Mouse (Mus musculus): Measurements from ENCODE around the gene Kdm4b. TPM values are rescaled to one million over a fixed set of nuclear protein-coding genes. Genes with fewer than 3 reads are reported as not detected.

The Kdm4b gene
- polyA plus RNA-seq, 1 experiment from 2014 or later = 54.3 TPM

DNA sequence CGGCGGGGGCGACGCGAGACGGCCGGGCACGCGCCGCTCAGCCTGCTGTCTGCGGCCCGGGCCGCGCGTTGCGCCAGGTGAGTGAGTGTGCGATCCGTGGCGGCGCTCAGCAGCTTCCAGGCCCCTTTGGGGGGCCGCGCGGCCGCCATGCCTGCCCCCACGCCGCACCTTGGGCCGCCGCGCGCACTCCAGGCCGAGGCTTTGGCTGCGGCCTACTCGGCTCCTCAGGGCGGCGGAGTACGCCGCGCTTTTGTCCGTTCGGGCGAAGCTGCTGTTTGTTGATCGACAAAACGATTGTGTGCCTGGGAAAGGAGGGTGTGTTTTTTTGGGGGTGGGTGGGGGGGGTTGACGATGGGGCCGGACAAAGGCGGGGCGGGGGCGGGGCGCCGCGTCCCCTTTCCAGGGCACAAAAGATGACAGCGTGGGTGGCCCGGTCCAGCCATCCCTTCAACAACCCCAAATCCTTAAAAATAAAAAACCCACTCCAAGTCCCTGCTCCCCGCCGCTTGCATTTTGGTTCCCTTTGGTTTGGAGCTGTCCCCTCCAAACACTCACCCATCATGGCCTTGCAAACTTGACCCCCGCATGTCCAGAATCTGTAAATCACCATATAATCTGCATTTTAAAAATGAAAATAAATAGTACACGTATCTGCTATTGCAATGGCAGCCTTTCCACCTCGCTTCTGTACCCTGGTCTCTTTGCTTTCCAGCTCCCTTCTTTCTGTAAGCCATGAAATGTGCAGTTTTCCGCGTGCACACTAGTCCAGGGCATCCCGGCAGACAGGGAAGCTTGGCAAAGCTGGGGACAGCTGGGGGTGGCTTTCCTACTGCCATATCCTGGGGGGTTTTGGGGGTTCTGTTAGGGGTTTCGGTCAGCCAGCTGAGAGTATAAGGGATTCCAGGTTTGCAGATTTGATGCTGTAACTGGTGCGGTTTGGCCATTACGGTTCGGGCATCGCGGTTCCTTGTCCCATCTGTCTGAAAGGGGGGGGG lies 588 bp downstream of the Kdm4b start:
- Histone ChIP-seq H3K4me1 (replicated peaks) (peaks cover 27% of the 10 kb centered on the region), H3K4me3 (replicated peaks) (peak overlapping the region; percentile 90), H3K27me3 (no peaks in the 10 kb centered on the region), H3K36me3 (peaks cover 29% of the 10 kb centered on the region), H3K4me2 (peak overlapping the region; percentile 81), H3K9me3 (no peaks in the 10 kb centered on the region), H3K9ac (replicated peaks) (peak overlapping the region; percentile 91), H3K27ac (peak overlapping the region; percentile 91)
- 3% methylated on average over 64 of the region's 67 CpGs for WGBS
- peak; percentile 11; the same call in 1 of the 2 replicates for ATAC-seq (ENCODE audit: insufficient number of reproducible peaks, insufficient read depth, low FRiP score, low TSS enrichment, low read depth)

GRCm38 (mm10) chr17:56329267-56329666 lies 3.4 kb downstream of the Kdm4b start:
- Histone ChIP-seq H3K9ac (replicated peaks) (no peak overlapping the region), H3K4me2 (no peak overlapping the region), H3K4me3 (replicated peaks) (no peak overlapping the region), H3K36me3 (peaks cover 6% of the 10 kb centered on the region; the same call in 1 of the 2 replicates), H3K9me3 (no peaks in the 10 kb centered on the region), H3K4me1 (replicated peaks) (peaks cover 26% of the 10 kb centered on the region), H3K27ac (no peak overlapping the region), H3K27me3 (no peaks in the 10 kb centered on the region)
- ATAC-seq (ENCODE audit: insufficient number of reproducible peaks, insufficient read depth, low FRiP score, low TSS enrichment, low read depth) = no peak

DNA sequence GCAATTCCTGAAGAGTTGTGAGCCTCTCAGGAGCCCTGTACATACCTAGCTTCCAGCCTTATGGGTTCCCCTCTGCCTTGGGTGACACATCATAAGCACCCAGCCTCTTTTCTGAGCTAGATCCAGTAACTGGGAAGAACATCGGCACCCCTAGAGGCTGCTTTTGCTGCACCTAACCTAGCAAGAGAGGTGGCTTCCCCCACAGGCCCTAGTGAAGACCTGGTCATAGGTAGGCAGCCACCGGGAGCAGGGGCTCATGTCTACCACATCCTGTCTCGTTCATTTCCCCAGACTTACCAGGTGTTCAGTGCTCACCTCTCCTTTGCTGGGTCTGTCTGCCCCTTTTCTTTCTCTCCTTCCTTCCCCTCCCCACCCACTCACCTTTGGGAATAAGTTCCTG lies 4.5 kb downstream of the Kdm4b start:
- H3K9ac ChIP-seq (replicated peaks) = 0 out of 2 replicates have a peak overlapping the region, but pooled peaks have one; percentile 18
- H3K4me2 ChIP-seq = no peak overlapping the region
- no peak for ATAC-seq (ENCODE audit: insufficient number of reproducible peaks, insufficient read depth, low FRiP score, low TSS enrichment, low read depth)
- 76% methylated on average over 3 of the region's 3 CpGs for WGBS
- no peaks in the 10 kb centered on the region for H3K27me3 ChIP-seq
- peaks cover 16% of the 10 kb centered on the region for H3K4me1 ChIP-seq (replicated peaks)
- H3K4me3 ChIP-seq (replicated peaks) = no peak overlapping the region
- no peaks in the 10 kb centered on the region for H3K9me3 ChIP-seq
- no peak overlapping the region for H3K27ac ChIP-seq
- H3K36me3 ChIP-seq = peaks cover 12% of the 10 kb centered on the region; the same call in 1 of the 2 replicates

GRCm38 (mm10) chr17:56331256-56331655 lies 5.4 kb downstream of the Kdm4b start:
- H3K4me2 ChIP-seq = no peak overlapping the region
- H3K27ac ChIP-seq = no peak overlapping the region
- H3K9me3 ChIP-seq = no peaks in the 10 kb centered on the region
- no peak for ATAC-seq (ENCODE audit: insufficient number of reproducible peaks, insufficient read depth, low FRiP score, low TSS enrichment, low read depth)
- no peak overlapping the region for H3K4me3 ChIP-seq (replicated peaks)
- peaks cover 16% of the 10 kb centered on the region for H3K4me1 ChIP-seq (replicated peaks)
- no peak overlapping the region for H3K9ac ChIP-seq (replicated peaks)
- no peaks in the 10 kb centered on the region for H3K27me3 ChIP-seq
- H3K36me3 ChIP-seq = peaks cover 12% of the 10 kb centered on the region; the same call in 1 of the 2 replicates

DNA sequence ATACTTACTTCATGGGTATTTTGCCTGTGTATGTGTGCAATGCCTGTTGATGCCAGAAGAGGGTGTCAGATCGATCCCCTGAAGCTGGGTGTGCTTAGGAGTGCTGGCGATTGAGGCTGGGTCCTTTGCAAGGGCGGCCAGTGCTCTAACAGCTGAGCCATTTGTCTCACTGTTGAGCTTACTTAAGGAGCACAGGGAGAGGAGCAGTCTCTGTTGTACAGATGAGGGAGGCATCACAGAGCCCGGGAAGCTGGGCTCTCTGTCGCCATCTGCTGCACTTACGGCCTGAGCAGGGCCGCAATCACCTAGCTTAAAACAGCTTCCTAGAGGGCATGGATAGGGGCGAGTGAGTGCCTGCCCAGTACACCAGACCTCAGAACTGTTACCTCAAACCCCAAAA lies 7.1 kb downstream of the Kdm4b start:
- 33% methylated on average over 8 of the region's 8 CpGs for WGBS
- no peak for ATAC-seq (ENCODE audit: insufficient number of reproducible peaks, insufficient read depth, low FRiP score, low TSS enrichment, low read depth)

GRCm38 (mm10) chr17:56337190-56337589 lies 11.3 kb downstream of the Kdm4b start:
- H3K9ac ChIP-seq (replicated peaks) = no peak overlapping the region
- peaks cover 9% of the 10 kb centered on the region; the same call in 1 of the 2 replicates for H3K36me3 ChIP-seq
- H3K4me2 ChIP-seq = no peak overlapping the region
- H3K27ac ChIP-seq = no peak overlapping the region
- no peak overlapping the region for H3K4me3 ChIP-seq (replicated peaks)
- no peaks in the 10 kb centered on the region for H3K9me3 ChIP-seq
- H3K27me3 ChIP-seq = no peaks in the 10 kb centered on the region
- no peaks in the 10 kb centered on the region for H3K4me1 ChIP-seq (replicated peaks)
- no peak for ATAC-seq (ENCODE audit: insufficient number of reproducible peaks, insufficient read depth, low FRiP score, low TSS enrichment, low read depth)
- WGBS = 58% methylated on average over 4 of the region's 4 CpGs

More for the DNA sequence above, 7.1 kb downstream of the Kdm4b start:
- Histone ChIP-seq H3K9me3 (no peaks in the 10 kb centered on the region), H3K4me1 (replicated peaks) (peaks cover 5% of the 10 kb centered on the region), H3K36me3 (peaks cover 12% of the 10 kb centered on the region; the same call in 1 of the 2 replicates), H3K27ac (peak overlapping the region; percentile 19; the same call in 1 of the 2 replicates), H3K27me3 (no peaks in the 10 kb centered on the region), H3K9ac (replicated peaks) (no peak overlapping the region), H3K4me3 (replicated peaks) (no peak overlapping the region), H3K4me2 (no peak overlapping the region)

- Histone ChIP-seq H3K27ac (no peak overlapping the region), H3K9ac (replicated peaks) (no peak overlapping the region), H3K4me1 (replicated peaks) (no peaks in the 10 kb centered on the region), H3K27me3 (no peaks in the 10 kb centered on the region), H3K4me3 (replicated peaks) (no peak overlapping the region), H3K4me2 (no peak overlapping the region), H3K36me3 (peaks cover 9% of the 10 kb centered on the region; the same call in 1 of the 2 replicates), H3K9me3 (no peaks in the 10 kb centered on the region)
- no peak for ATAC-seq (ENCODE audit: insufficient number of reproducible peaks, insufficient read depth, low FRiP score, low TSS enrichment, low read depth)
- 96% methylated on average over 6 of the region's 6 CpGs for WGBS
Observed at GRCm38 (mm10) chr17:56337791-56338190, 11.9 kb downstream of the Kdm4b start.

DNA sequence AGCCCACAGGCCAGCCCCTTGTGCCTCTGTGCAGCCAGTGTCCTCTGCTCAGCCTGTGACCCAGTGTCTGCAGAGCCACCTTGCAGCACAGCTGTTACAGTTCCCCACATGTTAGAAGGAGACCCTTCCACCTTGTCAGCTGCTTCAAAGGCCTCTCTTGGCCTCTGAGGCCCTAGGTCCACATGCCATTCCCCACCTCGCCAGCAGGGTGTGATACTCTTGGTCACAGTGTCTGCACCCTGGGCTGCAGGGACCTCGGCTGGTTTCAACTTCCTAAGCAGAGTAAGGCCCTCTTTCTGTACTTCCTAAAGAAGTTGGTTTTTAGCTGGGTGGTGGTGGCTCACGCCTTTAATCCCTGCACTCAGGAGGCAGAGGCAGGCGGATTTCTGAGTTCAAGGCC lies 13.0 kb downstream of the Kdm4b start:
- peaks cover 9% of the 10 kb centered on the region; the same call in 1 of the 2 replicates for H3K36me3 ChIP-seq
- H3K9me3 ChIP-seq = no peaks in the 10 kb centered on the region
- no peaks in the 10 kb centered on the region for H3K4me1 ChIP-seq (replicated peaks)
- no peaks in the 10 kb centered on the region for H3K27me3 ChIP-seq
- no peak overlapping the region for H3K9ac ChIP-seq (replicated peaks)
- WGBS = 60% methylated on average over 4 of the region's 4 CpGs
- H3K4me2 ChIP-seq = no peak overlapping the region
- H3K4me3 ChIP-seq (replicated peaks) = no peak overlapping the region
- no peak overlapping the region for H3K27ac ChIP-seq
- no peak for ATAC-seq (ENCODE audit: insufficient number of reproducible peaks, insufficient read depth, low FRiP score, low TSS enrichment, low read depth)

- ATAC-seq (ENCODE audit: insufficient number of reproducible peaks, insufficient read depth, low FRiP score, low TSS enrichment, low read depth) = no peak
- Histone ChIP-seq H3K4me2 (no peak overlapping the region), H3K27ac (no peak overlapping the region), H3K36me3 (peaks cover 7% of the 10 kb centered on the region; the same call in 1 of the 2 replicates), H3K9me3 (no peaks in the 10 kb centered on the region), H3K27me3 (no peaks in the 10 kb centered on the region), H3K9ac (replicated peaks) (no peak overlapping the region), H3K4me3 (replicated peaks) (no peak overlapping the region), H3K4me1 (replicated peaks) (no peaks in the 10 kb centered on the region)
Observed at GRCm38 (mm10) chr17:56340717-56341116, 14.9 kb downstream of the Kdm4b start.

DNA sequence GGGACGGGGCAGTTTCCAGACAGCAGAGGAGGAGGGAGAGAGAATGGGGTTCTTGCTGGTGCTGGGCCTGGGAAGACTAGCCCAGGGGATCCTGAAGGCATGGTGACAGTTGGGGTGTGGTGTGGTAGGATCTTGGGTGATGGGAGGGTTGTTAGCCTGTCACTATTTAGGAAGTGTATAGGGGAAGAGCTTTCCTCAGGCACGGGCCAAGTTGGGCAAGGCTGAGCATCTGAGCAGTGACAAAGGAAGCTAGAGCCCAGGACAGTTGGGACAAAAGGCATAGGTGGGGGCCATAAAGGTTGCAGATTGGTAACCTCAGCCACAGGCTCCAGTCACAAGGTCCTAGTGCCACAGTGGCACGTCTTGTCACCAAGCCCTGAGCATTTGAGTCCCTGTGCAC lies 17.6 kb downstream of the Kdm4b start:
- Histone ChIP-seq H3K36me3 (peaks cover 7% of the 10 kb centered on the region; the same call in 1 of the 2 replicates), H3K4me2 (no peak overlapping the region), H3K27ac (no peak overlapping the region), H3K27me3 (no peaks in the 10 kb centered on the region), H3K4me3 (replicated peaks) (no peak overlapping the region), H3K4me1 (replicated peaks) (no peaks in the 10 kb centered on the region), H3K9me3 (no peaks in the 10 kb centered on the region), H3K9ac (replicated peaks) (no peak overlapping the region)
- ATAC-seq (ENCODE audit: insufficient number of reproducible peaks, insufficient read depth, low FRiP score, low TSS enrichment, low read depth) = no peak
- WGBS = 79% methylated on average over 3 of the region's 3 CpGs

DNA sequence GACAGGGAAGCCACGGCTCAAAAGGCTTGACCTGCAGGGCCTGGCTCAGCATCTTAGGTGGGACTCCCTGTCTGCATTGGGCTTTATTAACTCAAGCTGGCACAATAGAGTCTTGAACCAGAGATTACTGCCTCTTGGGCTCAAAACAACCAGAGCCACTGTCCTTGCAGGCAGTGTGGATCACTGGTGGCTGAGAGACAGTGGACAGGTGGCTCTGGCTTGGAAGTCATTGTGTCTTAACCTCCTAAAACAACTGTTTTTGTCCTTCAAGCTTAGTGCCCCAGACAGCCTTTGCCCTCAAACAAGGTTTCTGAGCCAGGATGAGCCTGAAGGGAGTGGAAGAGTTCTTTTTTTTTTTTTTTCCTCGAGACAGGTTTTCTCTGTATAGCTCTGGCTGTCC lies 19.5 kb downstream of the Kdm4b start:
- Histone ChIP-seq H3K27ac (no peak overlapping the region), H3K36me3 (peaks cover 7% of the 10 kb centered on the region; the same call in 1 of the 2 replicates), H3K4me1 (replicated peaks) (no peaks in the 10 kb centered on the region), H3K9me3 (no peaks in the 10 kb centered on the region), H3K4me2 (no peak overlapping the region), H3K4me3 (replicated peaks) (no peak overlapping the region), H3K27me3 (no peaks in the 10 kb centered on the region), H3K9ac (replicated peaks) (no peak overlapping the region)
- ATAC-seq (ENCODE audit: insufficient number of reproducible peaks, insufficient read depth, low FRiP score, low TSS enrichment, low read depth) = no peak
- 67% methylated on average over 2 of the region's 2 CpGs for WGBS
